18 mouse cellular contexts compared by ENCODE assay signal in genomic region chr12:32885041-32885440, GRCm38 (mm10).
DNase-seq lines count a peak whose midpoint lies in the region; ATAC-seq lines count a peak whose summit lies in the region.
"Had no signal": no experiment of that assay in that cellular context is flagged by ENCODE, and none has a peak within 500 bp of the region (broad histone marks: within the 10 kb centered on the region; RNA-seq: fewer than 3 reads in every experiment).

No protein-coding gene starts in this region.

- H3K27ac ChIP-seq in heart, embryonic 15.5 days = no peak overlapping the region
- no peak overlapping the region for H3K27ac ChIP-seq in heart, embryonic 16.5 days (ENCODE audit: low read length)
- H3K27ac ChIP-seq: embryonic facial prominence, embryonic 15.5 days; forebrain, embryonic 10.5 days; hindbrain, embryonic 15.5 days had no signal

- no peaks in the 10 kb centered on the region for H3K36me3 ChIP-seq in heart, embryonic 15.5 days
- H3K36me3 ChIP-seq in heart, embryonic 16.5 days (ENCODE audit: control insufficient read depth, insufficient read depth) = no peaks in the 10 kb centered on the region
- H3K36me3 ChIP-seq: embryonic facial prominence, embryonic 15.5 days; forebrain, embryonic 10.5 days; hindbrain, embryonic 15.5 days had no signal

- DNase-seq in heart, adult 18-20 months = peak; percentile 51 to 54
- DNase-seq in heart, postnatal 25 days (ENCODE audit: low spot score) = no peak
- DNase-seq in heart, postnatal 4 days = no peak
- DNase-seq in adipocyte (ENCODE audit: low spot score) = peak; percentile 62
- DNase-seq in neural tube, embryonic 10.5 days (ENCODE audit: extremely low spot score, low spot score) = no peak
- DNase-seq: embryo, embryonic 11 days; kidney, adult 8-10 months had no signal

- H3K27me3 ChIP-seq in heart, embryonic 15.5 days = 0 out of 2 replicates have a peak, but pooled peaks cover 5% of the 10 kb centered on the region
- H3K27me3 ChIP-seq in heart, embryonic 16.5 days (ENCODE audit: control insufficient read depth, insufficient read depth, low read length) = no peaks in the 10 kb centered on the region
- H3K27me3 ChIP-seq: CH12.LX; embryonic facial prominence, embryonic 15.5 days; hindbrain, embryonic 15.5 days; Patski had no signal

- intact Hi-C loops in heart, postnatal 25 days (cut with DNase I) = no loop called here

- ATAC-seq in heart, embryonic 15.5 days (replicated peaks; ENCODE audit: insufficient number of reproducible peaks, insufficient read depth, low FRiP score, low read depth) = 0 out of 2 replicates have a peak, but pooled peaks have one; percentile 22
- 0 out of 2 replicates have a peak, but pooled peaks have one; percentile 41 for ATAC-seq in heart, embryonic 16.5 days (replicated peaks; ENCODE audit: extremely low read depth, insufficient read depth, low FRiP score)
- ATAC-seq: activated CD4-positive, CD25-positive, alpha-beta regulatory T cell, adult 4 months; forebrain, embryonic 14.5 days; intestine, embryonic 16.5 days; Patski had no signal

- no peak overlapping the region for H3K9ac ChIP-seq in heart, embryonic 15.5 days
- no peak overlapping the region for H3K9ac ChIP-seq in heart, embryonic 16.5 days (ENCODE audit: low read length)
- H3K9ac ChIP-seq: embryonic facial prominence, embryonic 15.5 days; hindbrain, embryonic 15.5 days had no signal

- H3K4me2 ChIP-seq in heart, embryonic 15.5 days = no peak overlapping the region
- no peak overlapping the region for H3K4me2 ChIP-seq in heart, embryonic 16.5 days (ENCODE audit: low read depth, low read length)
- H3K4me2 ChIP-seq: embryonic facial prominence, embryonic 15.5 days; hindbrain, embryonic 15.5 days had no signal

- no peaks in the 10 kb centered on the region for H3K9me3 ChIP-seq in heart, embryonic 15.5 days (replicated peaks)
- H3K9me3 ChIP-seq in heart, embryonic 16.5 days (replicated peaks; ENCODE audit: control insufficient read depth, low read length) = no peaks in the 10 kb centered on the region
- H3K9me3 ChIP-seq: embryonic facial prominence, embryonic 15.5 days; forebrain, embryonic 10.5 days; hindbrain, embryonic 15.5 days had no signal

- WGBS in heart, embryonic 15.5 days = 23% methylated on average over 2 of the region's 2 CpGs
- WGBS in heart, embryonic 16.5 days = 20% methylated on average over 2 of the region's 2 CpGs

- no peak overlapping the region for H3K4me3 ChIP-seq in heart, embryonic 15.5 days
- no peak overlapping the region for H3K4me3 ChIP-seq in heart, embryonic 16.5 days (ENCODE audit: low read length)
- H3K4me3 ChIP-seq: embryonic facial prominence, embryonic 15.5 days; erythroblast, embryonic 14.5 days; forebrain, embryonic 10.5 days; hindbrain, embryonic 15.5 days had no signal

- no peaks in the 10 kb centered on the region for H3K4me1 ChIP-seq in heart, embryonic 15.5 days (replicated peaks)
- H3K4me1 ChIP-seq in heart, embryonic 16.5 days (ENCODE audit: control insufficient read depth, insufficient read depth, low read length) = no peaks in the 10 kb centered on the region
- H3K4me1 ChIP-seq: embryonic facial prominence, embryonic 15.5 days; forebrain, embryonic 10.5 days; hindbrain, embryonic 15.5 days had no signal

Comparison
In these comparisons a context has a peak if more than half of its experiments do, and no peak if none do; other contexts are left out.
1. DNase-seq: peak in heart, adult 18-20 months (2 of 2) and adipocyte (single experiment); none in heart, postnatal 25 days (single experiment), heart, postnatal 4 days (single experiment) and neural tube, embryonic 10.5 days (single experiment).